Mouse (Mus musculus): ENCODE measurements around the gene Asphd2.

DNA sequence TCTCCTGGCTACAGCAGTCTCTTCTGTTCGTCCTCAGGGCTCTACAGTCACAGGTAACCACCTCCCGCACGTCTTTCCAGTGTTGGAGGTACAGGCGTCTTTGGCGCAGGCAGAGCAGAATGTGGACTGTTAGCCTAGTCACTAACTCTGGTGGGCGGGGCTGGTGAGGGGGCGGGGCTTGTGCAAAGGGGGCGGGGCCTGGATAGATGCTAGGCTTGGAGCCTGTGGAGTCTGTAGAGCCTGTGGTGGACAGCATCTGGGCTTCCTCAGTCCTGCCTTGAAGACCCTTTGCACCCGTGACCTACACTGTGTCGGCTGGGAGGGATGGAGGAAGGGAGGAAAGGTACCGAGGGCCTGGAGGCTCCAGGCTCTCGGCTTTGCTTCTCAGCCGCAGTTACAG lies 38.8 kb downstream of the Asphd2 start, which contains the start of gene Gm6583:
- TF ChIP-seq EP300 (IDR thresholded peaks at IDR 0.05), result no peak
- TF ChIP-seq CTCF (IDR thresholded peaks at IDR 0.05), result no peak

All from lung, postnatal 0 days (tissue).